Mouse (Mus musculus) midbrain, embryonic 13.5 days (tissue): ENCODE data around the gene Zfp639. TPM values are rescaled to one million over a fixed set of nuclear protein-coding genes. Genes with fewer than 3 reads are reported as not detected.

Experiments
- ATAC-seq: fragments of 200-750 bp; cut with Nextera tagmentation; 2 replicates; pipeline ENCODE4 v1.8.0; 2017; ENCODE audit warnings: mild to moderate bottlenecking, moderate TSS enrichment, moderate library complexity
- H3K27ac ChIP-seq: fragments of 300-500 bp; sonication (generic); 2 replicates; pipeline ENCODE4 v1.5.1; 2015; ENCODE audit warnings: inconsistent platforms, mild to moderate bottlenecking, moderate library complexity
- H3K27me3 ChIP-seq: fragments of 300-500 bp; sonication (generic); 2 replicates; pipeline ENCODE4 v1.6.1; 2015; ENCODE audit warnings: mild to moderate bottlenecking, inconsistent platforms
- H3K36me3 ChIP-seq: fragments of 300-500 bp; sonication (generic); 2 replicates; pipeline ENCODE4 v1.6.1; 2015; ENCODE audit warnings: mild to moderate bottlenecking, inconsistent platforms
- H3K4me1 ChIP-seq: fragments of 300-500 bp; sonication (generic); replicated peaks from 2 replicates; pipeline ENCODE4 v1.6.1; 2015; ENCODE audit warnings: inconsistent platforms
- H3K4me2 ChIP-seq: fragments of 300-500 bp; sonication (generic); replicated peaks from 2 replicates; pipeline ENCODE4 v1.6.1; 2015; ENCODE audit warnings: moderate library complexity, mild to moderate bottlenecking, inconsistent platforms
- H3K4me3 ChIP-seq: fragments of 300-500 bp; sonication (generic); replicated peaks from 2 replicates; pipeline ENCODE4 v1.5.1; 2015; ENCODE audit warnings: mild to moderate bottlenecking, inconsistent platforms
- H3K9ac ChIP-seq: fragments of 300-500 bp; sonication (generic); replicated peaks from 2 replicates; pipeline ENCODE4 v1.6.1; 2015; ENCODE audit warnings: mild to moderate bottlenecking, inconsistent platforms
- H3K9me3 ChIP-seq: fragments of 300-500 bp; sonication (generic); 2 replicates; pipeline ENCODE4 v1.6.1; 2016; ENCODE audit warnings: mild to moderate bottlenecking, inconsistent platforms
- WGBS: fragments of 180-500 bp; shearing (Covaris S2); methylation state at CpG from one replicate; pipeline ENCODE4 v1.1.7; 2015; 5-methylcytosine and 5-hydroxymethylcytosine counted together
- polyA plus RNA-seq: library from polyadenylated mRNA; unstranded; fragments of >200 nt; fragmentation: Nextera tagmentation; extraction: Ambion mirVana; gene quantifications from 2 replicates; pipeline ENCODE4 v1.2.1, GENCODE M21; 2015

Zfp639 gene
- polyA plus RNA-seq, 1 experiment from 2014 or later = 36.5 TPM

GRCm38 (mm10) chr3:32563401-32563800, 53.3 kb downstream of the Zfp639 start:
- 95% methylated on average over 6 of the region's 6 CpGs for WGBS
- Histone ChIP-seq H3K36me3 (peaks cover 62% of the 10 kb centered on the region), H3K4me2 (no peak overlapping the region), H3K4me1 (no peaks in the 10 kb centered on the region), H3K27ac (no peak overlapping the region), H3K9me3 (no peaks in the 10 kb centered on the region), H3K9ac (no peak overlapping the region), H3K27me3 (no peaks in the 10 kb centered on the region), H3K4me3 (no peak overlapping the region)
- ATAC-seq = no peak

Other genes starting within 250 kb of the Zfp639 start
- 7.8 and 9.4 TPM in 2 replicates for gene Zmat3, start 144.2 kb upstream of the Zfp639 start, polyA plus RNA-seq
- gene Pik3ca, start 112.6 kb upstream of the Zfp639 start, polyA plus RNA-seq = 14.6 TPM in 2 replicates
- gene Kcnmb3, start 18.0 kb upstream of the Zfp639 start, polyA plus RNA-seq = 0.09 and 0.15 TPM in 2 replicates
- 35.9 and 39.9 TPM in 2 replicates for gene Mfn1, start 19.2 kb downstream of the Zfp639 start, polyA plus RNA-seq
- 53.5 and 55.5 TPM in 2 replicates for gene Gnb4, start 106.3 kb downstream of the Zfp639 start, polyA plus RNA-seq
- gene Actl6a, start 196.0 kb downstream of the Zfp639 start, polyA plus RNA-seq = 149 TPM in 2 replicates
- 308 and 338 TPM in 2 replicates for gene Ndufb5, start 226.7 kb downstream of the Zfp639 start, polyA plus RNA-seq
- 36.7 and 40.4 TPM in 2 replicates for gene Mrpl47, start 227.3 kb downstream of the Zfp639 start, polyA plus RNA-seq